Mouse (Mus musculus) heart, embryonic 12.5 days (tissue): ENCODE measurements around the gene Rsu1. TPM values are rescaled to one million over a fixed set of nuclear protein-coding genes. Genes with fewer than 3 reads are reported as not detected.

Experiments
- ATAC-seq: fragments of 200-750 bp; cut with Nextera tagmentation; 2 replicates; pipeline ENCODE4 v1.8.0; 2017; ENCODE audit warnings: moderate TSS enrichment, moderate library complexity; ENCODE audit not compliant: insufficient number of reproducible peaks, low FRiP score
- H3K27ac ChIP-seq: fragments of 300-500 bp; sonication (generic); 2 replicates; pipeline ENCODE4 v1.5.1; 2016; ENCODE audit warnings: mild to moderate bottlenecking, moderate library complexity; ENCODE audit not compliant: poor library complexity, severe bottlenecking
- H3K27me3 ChIP-seq: fragments of 300-500 bp; sonication (generic); replicated peaks from 2 replicates; pipeline ENCODE4 v1.6.1; 2016; ENCODE audit warnings: mild to moderate bottlenecking, moderate library complexity
- H3K36me3 ChIP-seq: fragments of 300-500 bp; sonication (generic); 2 replicates; pipeline ENCODE4 v1.6.1; 2016; ENCODE audit warnings: mild to moderate bottlenecking, moderate library complexity
- H3K4me1 ChIP-seq: fragments of 300-500 bp; sonication (generic); replicated peaks from 2 replicates; pipeline ENCODE4 v1.6.1; 2016; ENCODE audit warnings: mild to moderate bottlenecking
- H3K4me2 ChIP-seq: fragments of 300-500 bp; sonication (generic); 2 replicates; pipeline ENCODE4 v1.6.1; 2016; ENCODE audit warnings: mild to moderate bottlenecking, moderate library complexity
- H3K4me3 ChIP-seq: fragments of 300-500 bp; sonication (generic); 2 replicates; pipeline ENCODE4 v1.5.1; 2016; ENCODE audit warnings: mild to moderate bottlenecking
- H3K9ac ChIP-seq: fragments of 300-500 bp; sonication (generic); 2 replicates; pipeline ENCODE4 v1.6.1; 2016; ENCODE audit warnings: mild to moderate bottlenecking, moderate library complexity
- H3K9me3 ChIP-seq: fragments of 300-500 bp; sonication (generic); replicated peaks from 2 replicates; pipeline ENCODE4 v1.6.1; 2016; ENCODE audit warnings: mild to moderate bottlenecking, moderate library complexity
- WGBS: fragments of 180-500 bp; shearing (Covaris S2); methylation state at CpG from one replicate; pipeline ENCODE4 v1.1.7; 2016; 5-methylcytosine and 5-hydroxymethylcytosine counted together
- polyA plus RNA-seq: library from polyadenylated mRNA; unstranded; fragments of >200 nt; fragmentation: Nextera tagmentation; extraction: Ambion mirVana; gene quantifications from 2 replicates; pipeline ENCODE4 v1.2.1, GENCODE M21; 2016

The Rsu1 gene
- polyA plus RNA-seq, 1 experiment from 2014 or later = 147 TPM

DNA sequence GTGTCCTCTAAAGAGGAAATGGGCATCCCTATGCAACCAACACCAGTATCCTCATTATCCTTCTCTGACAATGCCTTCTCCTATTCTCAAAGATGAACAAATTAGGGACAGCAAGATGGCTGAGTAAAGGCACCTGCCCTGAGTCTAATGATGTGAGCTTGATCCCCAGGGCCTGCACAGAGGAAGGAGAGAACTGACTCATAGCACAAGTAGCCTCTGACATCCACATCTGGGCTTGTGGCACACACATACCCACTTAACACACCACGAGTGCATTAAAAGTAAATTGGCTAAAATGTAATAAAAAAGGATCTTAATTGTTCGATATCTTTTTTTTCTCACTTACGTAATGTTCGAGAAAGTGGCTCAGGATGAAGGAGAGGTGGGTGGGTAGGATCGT, 177.2 kb downstream of the Rsu1 start:
- Histone ChIP-seq H3K36me3 (no peaks in the 10 kb centered on the region; the same call in 1 of the 2 replicates), H3K4me2 (no peak overlapping the region), H3K4me1 (0 out of 2 replicates have a peak, but pooled peaks cover 3% of the 10 kb centered on the region), H3K9ac (no peak overlapping the region), H3K9me3 (no peaks in the 10 kb centered on the region), H3K27ac (no peak overlapping the region), H3K27me3 (no peaks in the 10 kb centered on the region), H3K4me3 (no peak overlapping the region)
- no peak for ATAC-seq
- WGBS = 94% methylated on average over 5 of the region's 5 CpGs

DNA sequence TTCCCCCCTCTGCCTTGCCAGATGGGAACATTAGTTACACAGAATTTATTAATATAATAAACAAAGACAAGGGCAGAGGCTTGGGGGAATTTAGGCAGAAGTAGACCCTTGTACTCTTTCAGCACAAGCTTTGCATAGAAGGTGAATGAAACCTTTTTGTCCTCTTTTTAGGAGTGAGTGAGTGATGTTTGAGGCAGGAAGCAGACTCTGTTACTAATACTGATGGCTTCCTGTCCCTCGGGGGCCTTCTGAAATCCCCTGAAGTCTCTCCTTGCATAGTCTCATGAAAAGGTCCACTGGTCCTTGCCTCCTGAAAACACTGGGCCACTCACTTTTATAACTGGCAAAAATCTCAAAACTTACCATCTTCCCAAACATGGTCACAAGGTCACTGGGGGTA, 177.6 kb downstream of the Rsu1 start:
- Histone ChIP-seq H3K4me2 (no peak overlapping the region), H3K27me3 (no peaks in the 10 kb centered on the region), H3K9ac (no peak overlapping the region), H3K36me3 (no peaks in the 10 kb centered on the region; the same call in 1 of the 2 replicates), H3K9me3 (no peaks in the 10 kb centered on the region), H3K4me1 (0 out of 2 replicates have a peak, but pooled peaks cover 3% of the 10 kb centered on the region), H3K4me3 (no peak overlapping the region), H3K27ac (no peak overlapping the region)
- no peak for ATAC-seq
- 69% methylated on average over 1 of the region's 1 CpGs for WGBS

DNA sequence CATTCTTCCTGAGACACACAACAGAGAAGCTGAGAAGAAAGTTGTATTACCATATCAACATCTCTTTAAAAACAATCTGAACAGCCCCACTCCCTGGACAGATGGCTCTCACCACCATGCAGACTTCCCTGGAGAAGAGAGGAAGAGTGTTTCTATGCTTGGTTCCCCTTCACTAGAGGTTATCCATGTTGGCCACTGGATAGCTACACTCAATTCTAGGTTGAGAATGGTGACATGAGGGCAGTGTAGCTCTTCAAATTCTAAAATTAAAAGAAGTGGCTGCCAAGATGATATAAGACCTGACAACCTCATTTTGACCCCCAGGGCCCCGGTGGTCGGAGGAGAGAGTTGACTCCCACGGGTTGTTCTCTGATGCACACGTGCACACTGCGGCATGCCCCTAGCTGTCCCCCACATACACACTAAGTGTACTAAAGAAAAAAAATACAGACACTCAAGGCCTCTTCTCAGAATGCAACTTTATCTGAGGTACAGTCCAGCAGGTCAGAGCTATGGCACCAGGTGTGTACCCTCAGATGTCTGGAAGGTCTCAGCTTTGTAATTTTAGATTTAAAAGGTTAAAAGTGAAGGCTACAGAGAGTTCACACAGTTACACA, 179.7 kb downstream of the Rsu1 start:
- WGBS = 79% methylated on average over 5 of the region's 5 CpGs
- Histone ChIP-seq H3K4me2 (no peak overlapping the region), H3K27me3 (no peaks in the 10 kb centered on the region), H3K9me3 (no peaks in the 10 kb centered on the region), H3K36me3 (no peaks in the 10 kb centered on the region; the same call in 1 of the 2 replicates), H3K27ac (no peak overlapping the region), H3K4me1 (0 out of 2 replicates have a peak, but pooled peaks cover 3% of the 10 kb centered on the region), H3K4me3 (no peak overlapping the region), H3K9ac (no peak overlapping the region)
- no peak for ATAC-seq

DNA sequence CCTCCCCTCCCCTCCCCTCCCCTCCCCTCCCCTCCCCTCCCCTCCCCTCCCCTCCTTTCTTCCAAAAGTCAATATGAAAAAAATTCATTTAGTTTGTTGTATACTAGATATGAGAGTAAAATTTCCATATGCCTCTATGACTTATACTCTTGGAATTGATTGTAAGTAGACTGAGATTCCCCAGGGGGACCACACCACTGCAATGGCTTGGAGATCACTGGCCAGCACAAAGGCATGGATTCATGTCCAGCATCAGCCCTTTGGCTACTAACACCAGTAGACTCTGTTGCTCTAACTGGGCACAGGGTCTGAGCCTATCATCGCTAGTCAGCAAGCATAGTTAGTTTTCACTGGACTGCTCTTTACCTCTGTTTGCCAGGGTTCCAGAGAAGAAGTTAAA, 180.4 kb downstream of the Rsu1 start:
- Histone ChIP-seq H3K9me3 (no peaks in the 10 kb centered on the region), H3K36me3 (no peaks in the 10 kb centered on the region; the same call in 1 of the 2 replicates), H3K4me1 (0 out of 2 replicates have a peak, but pooled peaks cover 3% of the 10 kb centered on the region), H3K27ac (no peak overlapping the region), H3K4me2 (no peak overlapping the region), H3K9ac (no peak overlapping the region), H3K27me3 (no peaks in the 10 kb centered on the region), H3K4me3 (no peak overlapping the region)
- no peak for ATAC-seq
- 97% methylated on average over 1 of the region's 1 CpGs for WGBS

DNA sequence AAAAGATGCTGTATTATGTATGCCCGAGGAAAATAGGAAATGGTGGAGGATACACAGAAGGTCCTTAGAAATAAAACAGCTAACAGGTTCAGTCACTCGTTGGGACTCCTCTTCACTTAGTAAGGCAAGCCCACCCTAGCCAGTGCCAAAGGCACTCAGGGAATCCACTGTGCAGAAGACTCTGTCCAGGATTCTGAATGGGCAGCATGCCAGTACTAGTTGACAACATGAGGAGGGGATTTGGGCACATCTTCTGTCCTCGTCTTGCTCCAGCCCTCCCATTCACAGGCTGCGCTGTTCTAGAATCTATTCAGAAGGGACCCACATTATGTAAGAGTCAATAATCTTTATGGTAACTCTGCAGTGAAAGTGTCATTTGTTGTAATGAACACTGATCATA, 181.4 kb downstream of the Rsu1 start:
- Histone ChIP-seq H3K4me2 (no peak overlapping the region), H3K4me1 (0 out of 2 replicates have a peak, but pooled peaks cover 3% of the 10 kb centered on the region), H3K9me3 (no peaks in the 10 kb centered on the region), H3K4me3 (no peak overlapping the region), H3K27me3 (no peaks in the 10 kb centered on the region), H3K27ac (no peak overlapping the region), H3K36me3 (no peaks in the 10 kb centered on the region; the same call in 1 of the 2 replicates), H3K9ac (no peak overlapping the region)
- no peak for ATAC-seq
- WGBS = 81% methylated on average over 4 of the region's 4 CpGs

DNA sequence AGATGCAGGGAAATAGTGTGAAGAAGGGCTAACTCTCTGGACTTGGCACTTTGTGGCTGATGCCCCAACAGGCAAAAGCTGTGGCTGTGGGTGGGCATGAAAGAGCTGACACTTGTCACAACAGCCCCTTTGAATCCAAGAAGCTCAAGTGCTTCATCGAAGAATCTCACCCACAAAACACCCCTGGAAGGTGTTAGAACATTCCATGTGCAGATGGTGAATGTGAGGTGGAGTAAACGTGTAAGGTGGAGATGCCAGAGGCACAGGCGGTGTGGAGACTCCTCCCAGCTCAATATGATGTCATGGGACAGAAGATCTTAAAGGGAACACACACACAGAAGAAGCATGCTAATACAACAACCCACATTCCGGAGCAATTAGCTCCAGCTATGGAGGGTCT, 182.9 kb downstream of the Rsu1 start:
- 70% methylated on average over 4 of the region's 4 CpGs for WGBS
- Histone ChIP-seq H3K9me3 (no peaks in the 10 kb centered on the region), H3K4me3 (no peak overlapping the region), H3K9ac (no peak overlapping the region), H3K27me3 (no peaks in the 10 kb centered on the region), H3K27ac (no peak overlapping the region), H3K4me2 (no peak overlapping the region), H3K4me1 (0 out of 2 replicates have a peak, but pooled peaks cover 3% of the 10 kb centered on the region), H3K36me3 (no peaks in the 10 kb centered on the region)
- ATAC-seq = no peak

DNA sequence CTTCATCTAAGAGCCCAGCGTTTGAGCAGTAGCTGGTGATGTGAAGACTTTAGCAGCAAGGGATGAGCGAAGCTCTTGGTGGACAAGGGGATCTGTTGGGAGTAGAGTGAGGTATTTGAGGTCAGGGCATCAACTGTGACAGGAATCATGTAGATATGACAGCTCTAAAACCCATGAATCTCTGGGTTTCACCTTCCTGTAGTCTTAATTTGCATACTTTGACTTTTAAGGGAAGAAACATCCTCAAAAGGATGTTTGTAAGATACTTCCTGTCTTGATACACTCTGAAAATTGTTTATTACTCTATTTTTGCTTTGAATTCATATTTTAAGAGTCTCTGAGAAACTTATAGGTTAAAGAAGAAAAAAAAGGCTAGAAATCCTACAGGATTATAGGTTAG, 183.4 kb downstream of the Rsu1 start:
- Histone ChIP-seq H3K27ac (no peak overlapping the region), H3K9ac (no peak overlapping the region), H3K36me3 (no peaks in the 10 kb centered on the region), H3K4me1 (0 out of 2 replicates have a peak, but pooled peaks cover 3% of the 10 kb centered on the region), H3K27me3 (no peaks in the 10 kb centered on the region), H3K4me2 (no peak overlapping the region), H3K4me3 (no peak overlapping the region), H3K9me3 (no peaks in the 10 kb centered on the region)
- no peak for ATAC-seq
- WGBS = 88% methylated on average over 2 of the region's 2 CpGs

DNA sequence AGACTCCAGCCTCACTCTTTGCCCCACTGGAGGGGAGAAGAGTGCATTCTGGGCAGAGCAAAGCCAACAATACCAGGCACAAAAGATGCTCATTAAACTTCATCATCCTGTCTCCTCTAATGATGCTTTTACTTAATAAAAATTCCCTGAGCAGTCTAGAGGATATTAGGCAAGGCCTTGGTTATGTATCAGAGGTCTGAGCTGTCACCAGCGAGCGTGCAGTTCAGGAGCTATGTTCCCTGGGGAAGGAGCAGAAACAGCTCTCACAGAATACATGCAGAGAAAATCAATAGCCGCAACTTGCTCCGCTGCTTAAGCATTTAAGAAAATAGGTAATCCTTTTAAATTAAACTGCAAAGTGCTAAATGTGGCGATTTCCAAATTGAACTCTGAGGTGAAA, 187.0 kb downstream of the Rsu1 start:
- H3K9ac ChIP-seq = no peak overlapping the region
- no peak overlapping the region for H3K27ac ChIP-seq
- no peak for ATAC-seq
- H3K4me3 ChIP-seq = no peak overlapping the region
- H3K4me1 ChIP-seq = no peaks in the 10 kb centered on the region
- H3K36me3 ChIP-seq = no peaks in the 10 kb centered on the region
- H3K27me3 ChIP-seq = no peaks in the 10 kb centered on the region
- no peak overlapping the region for H3K4me2 ChIP-seq
- 86% methylated on average over 5 of the region's 5 CpGs for WGBS
- no peaks in the 10 kb centered on the region for H3K9me3 ChIP-seq

DNA sequence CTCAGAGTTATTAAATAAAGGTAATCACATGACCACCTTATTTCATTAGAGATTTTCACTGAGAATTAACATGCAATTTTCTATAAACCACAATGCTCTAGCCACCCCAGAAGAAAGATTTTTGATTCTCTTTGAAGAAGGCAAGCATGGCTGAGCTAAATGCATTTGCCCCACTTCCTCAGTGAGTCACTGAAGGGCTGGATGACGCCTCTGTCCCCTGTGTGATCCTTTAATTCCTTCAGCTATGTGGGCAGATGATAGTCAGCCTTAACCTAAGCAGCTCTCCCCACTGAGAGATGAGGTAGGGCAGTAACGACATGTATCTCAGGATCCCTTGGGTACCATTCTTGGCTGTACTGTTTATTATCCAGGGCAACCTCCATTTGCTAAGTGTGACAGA, 190.7 kb downstream of the Rsu1 start:
- Histone ChIP-seq H3K36me3 (peaks cover 10% of the 10 kb centered on the region), H3K27me3 (no peaks in the 10 kb centered on the region), H3K4me2 (no peak overlapping the region), H3K9ac (no peak overlapping the region), H3K9me3 (no peaks in the 10 kb centered on the region), H3K27ac (no peak overlapping the region), H3K4me1 (no peaks in the 10 kb centered on the region), H3K4me3 (no peak overlapping the region)
- ATAC-seq = no peak
- WGBS = 71% methylated on average over 2 of the region's 2 CpGs

DNA sequence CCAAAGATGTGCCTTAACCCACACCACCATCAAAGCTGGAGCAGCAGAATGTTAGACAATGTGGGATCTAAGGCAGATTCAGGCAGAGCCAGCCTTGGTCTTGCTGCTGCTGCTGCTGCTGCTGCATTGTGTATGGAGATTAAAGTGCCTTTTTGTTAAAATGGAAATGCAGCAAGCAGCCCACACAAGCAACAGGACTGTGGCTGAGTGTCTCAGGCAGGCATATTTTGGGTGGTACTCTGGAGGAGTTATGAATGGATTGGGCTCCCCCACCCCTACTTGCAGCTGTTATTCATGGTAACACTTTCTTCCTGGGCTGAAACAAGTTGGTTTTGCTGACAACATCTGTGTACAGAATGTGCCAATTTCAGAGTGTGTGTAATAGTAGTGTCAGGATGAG, 199.0 kb downstream of the Rsu1 start:
- Histone ChIP-seq H3K9me3 (no peaks in the 10 kb centered on the region), H3K27ac (no peak overlapping the region), H3K4me1 (no peaks in the 10 kb centered on the region), H3K4me2 (no peak overlapping the region), H3K9ac (no peak overlapping the region), H3K4me3 (no peak overlapping the region), H3K36me3 (peaks cover 15% of the 10 kb centered on the region), H3K27me3 (no peaks in the 10 kb centered on the region)
- no peak for ATAC-seq

DNA sequence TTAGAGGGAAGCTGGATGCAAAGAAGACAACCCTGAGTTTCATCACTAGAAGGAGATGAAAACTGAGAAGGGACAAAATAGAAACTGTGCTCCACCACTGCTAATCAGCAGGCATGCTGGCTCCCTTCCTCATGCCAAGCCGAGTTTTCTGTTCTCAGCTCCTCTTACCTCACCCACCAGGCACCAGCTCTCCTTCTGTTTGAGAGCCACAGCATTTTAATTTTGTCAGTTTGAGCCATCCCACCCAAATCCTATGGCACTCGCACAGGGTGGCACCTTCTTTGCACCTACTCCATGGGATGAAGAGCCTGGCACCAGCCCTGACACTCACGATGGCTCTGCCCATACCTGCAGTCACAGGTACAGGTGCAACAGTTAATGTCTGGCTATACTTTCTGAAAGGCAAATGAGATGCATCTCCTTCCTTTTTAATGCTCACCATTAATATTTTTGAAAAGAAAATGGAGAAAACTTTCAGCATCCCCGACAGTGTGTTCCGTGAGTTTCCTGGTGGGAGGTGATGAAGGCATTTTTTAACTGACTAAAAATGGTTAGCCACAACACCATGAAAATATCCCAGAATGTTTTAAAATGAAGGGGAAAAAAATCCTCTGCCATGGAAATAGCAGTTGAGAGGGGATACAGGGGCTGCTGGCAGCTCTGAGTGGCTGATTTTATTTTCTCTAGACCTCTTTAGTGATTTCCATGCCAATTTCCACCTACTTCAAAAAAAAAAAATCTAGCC, 210.6 kb downstream of the Rsu1 start:
- Histone ChIP-seq H3K27me3 (no peaks in the 10 kb centered on the region), H3K9ac (no peak overlapping the region), H3K36me3 (no peaks in the 10 kb centered on the region), H3K4me2 (no peak overlapping the region), H3K9me3 (no peaks in the 10 kb centered on the region), H3K4me1 (no peaks in the 10 kb centered on the region), H3K4me3 (no peak overlapping the region), H3K27ac (no peak overlapping the region)
- 82% methylated on average over 5 of the region's 5 CpGs for WGBS
- no peak for ATAC-seq
